Mouse (Mus musculus) lung, adult 2 months (tissue): Measurements from ENCODE around the gene Zfp326.

ENCODE experiments used
- CTCF ChIP-seq: fragments of 200-500 bp; IDR thresholded peaks from 2 replicates; pipeline ENCODE4 v1.5.1; 2011; ENCODE audit warnings: mild to moderate bottlenecking, low read length, control low read depth; ENCODE audit not compliant: insufficient read depth
- POLR2A ChIP-seq: fragments of 200-500 bp; IDR thresholded peaks from 2 replicates; pipeline ENCODE4 v1.6.1; 2011; ENCODE audit warnings: low read depth, mild to moderate bottlenecking, control low read depth, low read length, borderline replicate concordance; ENCODE audit errors: extremely low read depth

DNA sequence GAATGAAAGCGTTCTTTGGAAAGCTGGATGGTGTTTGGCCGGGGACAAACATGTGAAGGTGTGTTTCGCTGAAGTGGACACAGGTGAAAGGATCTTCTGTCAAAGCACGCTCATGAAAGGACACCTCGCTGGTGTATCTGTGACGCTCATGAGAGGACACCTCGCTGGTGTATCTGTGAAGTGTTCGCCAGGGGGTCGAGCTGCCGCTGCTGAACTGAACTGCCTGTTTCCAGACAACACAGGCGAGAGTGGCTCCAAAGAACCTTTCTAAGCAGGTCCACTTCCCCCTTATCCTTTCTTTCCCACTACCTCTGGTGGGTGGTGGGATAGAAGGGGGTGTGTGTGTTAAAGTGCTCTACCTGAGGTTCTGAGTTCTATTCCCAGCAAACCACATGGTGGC lies 1.9 kb upstream of the Zfp326 start:
- TF ChIP-seq POLR2A: no peak
- no peak for TF ChIP-seq CTCF
